Mouse (Mus musculus) stomach, embryonic 16.5 days (tissue): ENCODE measurements around the gene Sapcd1. TPM values are rescaled to one million over a fixed set of nuclear protein-coding genes. Genes with fewer than 3 reads are reported as not detected.

Source experiments
- ATAC-seq: fragments of 200-750 bp; cut with Nextera tagmentation; 2 replicates; pipeline ENCODE4 v1.8.0; 2017; ENCODE audit warnings: moderate number of reproducible peaks, moderate TSS enrichment; ENCODE audit not compliant: insufficient read depth, low FRiP score
- H3K27ac ChIP-seq: fragments of 300-500 bp; sonication (generic); 2 replicates; pipeline ENCODE4 v1.5.1; 2014; ENCODE audit warnings: low read length
- H3K27me3 ChIP-seq: fragments of 300-500 bp; sonication (generic); 2 replicates; pipeline ENCODE4 v1.6.1; 2014; ENCODE audit warnings: low read length, control low read depth, mixed read lengths; ENCODE audit not compliant: control insufficient read depth, insufficient read depth
- H3K36me3 ChIP-seq: fragments of 300-500 bp; sonication (generic); 2 replicates; pipeline ENCODE4 v1.6.1; 2014; ENCODE audit warnings: low read length; ENCODE audit not compliant: control insufficient read depth, insufficient read depth
- H3K4me1 ChIP-seq: fragments of 300-500 bp; sonication (generic); 2 replicates; pipeline ENCODE4 v1.6.1; 2014; ENCODE audit warnings: low read length, control low read depth, mixed read lengths; ENCODE audit not compliant: control insufficient read depth, insufficient read depth
- H3K4me2 ChIP-seq: fragments of 300-500 bp; sonication (generic); 2 replicates; pipeline ENCODE4 v1.6.1; 2014; ENCODE audit warnings: low read depth, low read length, mixed read lengths
- H3K4me3 ChIP-seq: fragments of 300-500 bp; sonication (generic); replicated peaks from 2 replicates; pipeline ENCODE4 v1.5.1; 2014; ENCODE audit warnings: mild to moderate bottlenecking, low read length
- H3K9ac ChIP-seq: fragments of 300-500 bp; sonication (generic); 2 replicates; pipeline ENCODE4 v1.6.1; 2014; ENCODE audit warnings: low read length
- H3K9me3 ChIP-seq: fragments of 300-500 bp; sonication (generic); replicated peaks from 2 replicates; pipeline ENCODE4 v1.6.1; 2016; ENCODE audit warnings: low read length, control low read depth; ENCODE audit not compliant: control insufficient read depth
- whole genome bisulfite sequencing: fragments of 180-500 bp; shearing (Covaris S2); extraction: QIAGEN DNeasy Blood & Tissue Kit; methylation state at CpG from one replicate; pipeline ENCODE4 v1.1.7; 2014; 5-methylcytosine and 5-hydroxymethylcytosine counted together
- polyA plus RNA-seq: library from polyadenylated mRNA; unstranded; fragments of >200 nt; fragmentation: Nextera tagmentation; extraction: Ambion mirVana; gene quantifications from 2 replicates; pipeline ENCODE4 v1.2.1, GENCODE M21; 2015

The Sapcd1 gene
- polyA plus RNA-seq, 1 experiment from 2014 or later: 14.2 TPM

GRCm38 (mm10) chr17:35032323-35032870, 4.6 kb upstream of the Sapcd1 start:
- Histone ChIP-seq H3K4me1 (peaks cover 10% of the 10 kb centered on the region), H3K27me3 (no peaks in the 10 kb centered on the region), H3K27ac (no peak overlapping the region), H3K4me2 (no peak overlapping the region), H3K36me3 (no peaks in the 10 kb centered on the region), H3K4me3 (no peak overlapping the region), H3K9me3 (no peaks in the 10 kb centered on the region), H3K9ac (no peak overlapping the region)
- ATAC-seq: no peak
- WGBS: 67% methylated on average over 8 of the region's 8 CpGs

DNA sequence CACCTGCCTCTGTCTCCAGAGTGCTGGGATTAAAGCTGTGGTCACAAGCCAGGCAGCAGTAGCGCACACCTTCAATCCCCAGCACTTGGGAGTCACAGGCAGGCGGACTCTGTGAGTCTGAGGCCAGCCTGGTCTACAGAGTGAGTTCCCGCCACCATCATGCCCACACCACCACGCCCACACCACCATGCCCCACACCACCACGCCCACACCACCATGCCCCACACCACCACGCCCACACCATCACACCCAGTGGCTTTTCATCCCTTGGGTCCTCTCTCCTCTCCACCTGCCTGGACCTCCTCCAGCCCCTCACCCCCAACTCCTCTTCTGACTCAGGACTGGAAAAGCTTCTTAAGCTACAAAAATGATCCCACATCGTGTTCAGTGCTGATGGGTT, 4.1 kb upstream of the Sapcd1 start:
- Histone ChIP-seq H3K27me3 (no peaks in the 10 kb centered on the region), H3K4me1 (peaks cover 14% of the 10 kb centered on the region), H3K9me3 (no peaks in the 10 kb centered on the region), H3K27ac (no peak overlapping the region), H3K4me3 (no peak overlapping the region), H3K9ac (no peak overlapping the region), H3K4me2 (no peak overlapping the region), H3K36me3 (no peaks in the 10 kb centered on the region)
- 79% methylated on average over 7 of the region's 7 CpGs for WGBS
- no peak for ATAC-seq

GRCm38 (mm10) chr17:35031272-35031671, 3.5 kb upstream of the Sapcd1 start:
- Histone ChIP-seq H3K9ac (no peak overlapping the region), H3K4me2 (no peak overlapping the region), H3K36me3 (no peaks in the 10 kb centered on the region), H3K9me3 (no peaks in the 10 kb centered on the region), H3K4me1 (peaks cover 18% of the 10 kb centered on the region), H3K27me3 (no peaks in the 10 kb centered on the region), H3K27ac (no peak overlapping the region), H3K4me3 (no peak overlapping the region)
- ATAC-seq: no peak
- 84% methylated on average over 11 of the region's 11 CpGs for WGBS

DNA sequence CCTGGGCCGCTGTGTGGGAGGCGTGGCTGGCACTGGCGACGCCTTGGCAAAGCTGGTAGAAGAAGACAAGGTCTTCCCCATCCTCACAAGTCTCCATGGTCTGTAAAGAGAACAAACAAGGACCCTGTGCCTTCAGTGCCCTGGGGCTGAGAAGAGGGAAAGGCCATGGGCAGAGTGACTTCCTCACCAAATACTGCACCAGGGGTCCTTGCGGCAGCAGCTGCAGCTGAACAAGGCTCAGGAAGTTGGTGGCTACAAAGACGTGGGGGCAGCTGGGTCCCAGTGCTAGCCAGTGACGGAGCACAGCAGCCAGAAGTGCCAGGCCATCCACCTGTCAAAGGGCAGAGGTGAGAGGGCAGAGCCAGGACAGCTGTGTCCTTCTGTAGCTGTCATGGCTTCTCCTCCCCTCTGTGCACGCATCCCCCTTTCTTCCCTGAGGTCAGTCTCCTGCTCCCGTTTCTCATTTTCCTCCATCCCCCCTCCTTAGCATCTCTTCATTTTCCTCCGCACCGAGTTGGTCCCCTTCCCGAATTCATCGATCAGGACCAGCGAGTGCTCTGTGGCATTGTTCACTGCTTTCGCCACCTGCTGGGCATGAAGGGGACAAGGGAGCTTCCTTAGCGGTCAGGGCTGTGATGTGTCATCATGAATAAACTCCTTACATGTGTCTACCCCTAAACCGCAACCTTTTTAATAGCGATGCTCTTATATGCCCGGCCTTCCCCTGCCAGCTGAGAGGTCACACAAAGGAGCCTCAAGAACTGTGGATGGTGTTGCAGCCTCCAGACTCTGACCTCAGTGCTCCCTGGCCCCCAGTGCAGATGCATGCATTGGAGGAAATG, 2.1 kb upstream of the Sapcd1 start:
- no peaks in the 10 kb centered on the region for H3K9me3 ChIP-seq
- no peak overlapping the region; the same call in 1 of the 2 replicates for H3K9ac ChIP-seq
- WGBS: 37% methylated on average over 19 of the region's 19 CpGs
- no peak for ATAC-seq
- H3K27ac ChIP-seq: no peak overlapping the region
- no peaks in the 10 kb centered on the region for H3K36me3 ChIP-seq
- H3K4me3 ChIP-seq: no peak overlapping the region
- no peaks in the 10 kb centered on the region for H3K27me3 ChIP-seq
- no peak overlapping the region for H3K4me2 ChIP-seq
- peaks cover 24% of the 10 kb centered on the region for H3K4me1 ChIP-seq

- Histone ChIP-seq H3K9ac (no peak overlapping the region), H3K27ac (no peak overlapping the region), H3K36me3 (no peaks in the 10 kb centered on the region), H3K4me3 (no peak overlapping the region), H3K4me1 (peaks cover 28% of the 10 kb centered on the region), H3K9me3 (no peaks in the 10 kb centered on the region), H3K27me3 (no peaks in the 10 kb centered on the region), H3K4me2 (no peak overlapping the region)
- no peak for ATAC-seq
- WGBS: 71% methylated on average over 2 of the region's 2 CpGs
These were observed 499 bp upstream of the Sapcd1 start for GRCm38 (mm10) chr17:35028315-35028714.

- H3K4me1 ChIP-seq: peaks cover 38% of the 10 kb centered on the region
- no peaks in the 10 kb centered on the region for H3K27me3 ChIP-seq
- H3K27ac ChIP-seq: peak overlapping the region; percentile 84
- H3K36me3 ChIP-seq: no peaks in the 10 kb centered on the region
- 0 out of 2 replicates have a peak overlapping the region, but pooled peaks have one; percentile 9 for H3K4me3 ChIP-seq
- H3K9me3 ChIP-seq: no peaks in the 10 kb centered on the region
- 73% methylated on average over 5 of the region's 5 CpGs for WGBS
- peak overlapping the region; percentile 38 for H3K4me2 ChIP-seq
- ATAC-seq: no peak
- H3K9ac ChIP-seq: peak overlapping the region; percentile 27; the same call in 1 of the 2 replicates
These were observed 1.6 kb downstream of the Sapcd1 start for GRCm38 (mm10) chr17:35026206-35026605.

DNA sequence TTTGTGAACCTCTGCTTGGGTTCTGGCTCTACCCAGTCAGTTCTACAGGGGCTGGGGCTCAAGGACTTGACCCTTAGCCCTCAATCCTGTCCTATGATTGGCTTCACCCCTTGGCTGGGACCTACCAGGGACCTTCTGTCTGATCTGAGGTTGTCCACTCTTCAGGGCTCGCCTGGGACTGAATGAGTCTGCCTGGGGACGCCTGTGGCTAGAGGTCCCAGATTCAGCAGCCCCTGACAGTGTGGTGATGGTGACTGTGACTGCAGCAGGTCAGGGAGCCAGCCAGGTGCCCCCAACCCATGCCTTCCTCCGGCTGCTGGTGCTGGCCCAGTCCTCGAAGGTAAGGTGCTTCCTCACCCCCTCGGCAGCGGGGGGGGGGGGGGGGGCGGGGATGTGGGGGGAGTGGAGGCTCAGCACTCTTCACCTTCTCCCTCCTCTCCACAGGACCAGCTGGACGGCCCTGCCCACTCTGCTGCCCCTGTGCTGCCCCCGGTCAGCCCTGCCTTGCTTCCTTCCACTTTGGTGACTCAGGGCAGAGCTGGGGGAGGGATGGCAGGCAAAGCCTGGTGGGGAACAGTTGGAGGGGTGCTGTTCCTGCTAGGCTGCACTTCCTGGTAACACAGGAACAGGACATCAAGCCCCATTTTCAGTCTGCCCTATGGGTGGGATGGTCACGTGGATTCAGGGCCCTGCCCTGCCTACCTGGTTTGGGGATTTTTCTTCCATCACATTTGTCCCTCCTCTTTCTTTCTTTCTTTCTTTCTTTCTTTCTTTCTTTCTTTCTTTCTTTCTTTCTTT, 2.9 kb downstream of the Sapcd1 start:
- Histone ChIP-seq H3K27ac (no peak overlapping the region), H3K36me3 (no peaks in the 10 kb centered on the region), H3K27me3 (no peaks in the 10 kb centered on the region), H3K4me2 (no peak overlapping the region), H3K4me3 (no peak overlapping the region), H3K9me3 (no peaks in the 10 kb centered on the region), H3K4me1 (peaks cover 40% of the 10 kb centered on the region), H3K9ac (0 out of 2 replicates have a peak overlapping the region, but pooled peaks have one; percentile 4)
- WGBS: 61% methylated on average over 10 of the region's 10 CpGs
- no peak for ATAC-seq

- Histone ChIP-seq H3K27ac (0 out of 2 replicates have a peak overlapping the region, but pooled peaks have one; percentile 13), H3K4me3 (no peak overlapping the region), H3K27me3 (no peaks in the 10 kb centered on the region), H3K4me2 (no peak overlapping the region), H3K9ac (peak overlapping the region; percentile 4; the same call in 1 of the 2 replicates), H3K9me3 (no peaks in the 10 kb centered on the region), H3K4me1 (peaks cover 35% of the 10 kb centered on the region), H3K36me3 (no peaks in the 10 kb centered on the region)
- ATAC-seq: no peak
- WGBS: 69% methylated on average over 13 of the region's 13 CpGs
These were observed 3.6 kb downstream of the Sapcd1 start for GRCm38 (mm10) chr17:35024261-35024660.
